ENCODE assay signal across 8 mouse cellular contexts in genomic region chr6:90550161-90550912, GRCm38 (mm10). TPM values are rescaled to one million over a fixed set of nuclear protein-coding genes. Genes with fewer than 3 reads are reported as not detected.
DNase-seq lines count a peak whose midpoint lies in the region; ATAC-seq and TF ChIP-seq lines count a peak whose summit lies in the region.

No protein-coding gene starts in this region.

- H3K9me3 ChIP-seq in forebrain, embryonic 16.5 days (ENCODE audit: control insufficient read depth, low read length): no peaks in the 10 kb centered on the region
- H3K9me3 ChIP-seq in hindbrain, postnatal 0 days (ENCODE audit: low read length): no peaks in the 10 kb centered on the region
- no peaks in the 10 kb centered on the region for H3K9me3 ChIP-seq in midbrain, embryonic 15.5 days

- 5% methylated on average over 25 of the region's 25 CpGs for WGBS in bone marrow, adult 2 months
- 14% methylated on average over 25 of the region's 25 CpGs for WGBS in forebrain, embryonic 16.5 days
- WGBS in hindbrain, postnatal 0 days: 14% methylated on average over 25 of the region's 25 CpGs
- WGBS in liver, adult 2 months: 4% methylated on average over 25 of the region's 25 CpGs
- 14% methylated on average over 25 of the region's 25 CpGs for WGBS in midbrain, embryonic 15.5 days

- H3K27me3 ChIP-seq in forebrain, embryonic 16.5 days (replicated peaks; ENCODE audit: control insufficient read depth, insufficient read depth, low read length): no peaks in the 10 kb centered on the region
- no peaks in the 10 kb centered on the region for H3K27me3 ChIP-seq in hindbrain, postnatal 0 days (ENCODE audit: insufficient read depth, low read length)
- no peaks in the 10 kb centered on the region for H3K27me3 ChIP-seq in liver, adult 2 months (ENCODE audit: control insufficient read depth, insufficient read depth, low read length)
- no peaks in the 10 kb centered on the region for H3K27me3 ChIP-seq in midbrain, embryonic 15.5 days (replicated peaks)

- H3K9ac ChIP-seq in forebrain, embryonic 16.5 days (replicated peaks; ENCODE audit: low read depth, low read length): no peak overlapping the region
- peak overlapping the region; percentile 46; the same call in 1 of the 2 replicates for H3K9ac ChIP-seq in hindbrain, postnatal 0 days (replicated peaks; ENCODE audit: low read length)
- H3K9ac ChIP-seq in liver, adult 2 months (ENCODE audit: low read depth, low read length): peak overlapping the region; percentile 85
- no peak overlapping the region for H3K9ac ChIP-seq in midbrain, embryonic 15.5 days

- H3K4me1 ChIP-seq in bone marrow, adult 2 months (ENCODE audit: control insufficient read depth, insufficient read depth, low read length): no peaks in the 10 kb centered on the region
- no peaks in the 10 kb centered on the region; the same call in 1 of the 2 replicates for H3K4me1 ChIP-seq in forebrain, embryonic 16.5 days (replicated peaks; ENCODE audit: control insufficient read depth, insufficient read depth, low read length)
- H3K4me1 ChIP-seq in hindbrain, postnatal 0 days (ENCODE audit: insufficient read depth, low read length): no peaks in the 10 kb centered on the region
- H3K4me1 ChIP-seq in liver, adult 2 months (ENCODE audit: control insufficient read depth, insufficient read depth, low read length): peaks cover 36% of the 10 kb centered on the region
- no peaks in the 10 kb centered on the region for H3K4me1 ChIP-seq in midbrain, embryonic 15.5 days

- no peak for TF ChIP-seq POLR2A in bone marrow, adult 2 months (IDR thresholded peaks at IDR 0.05; ENCODE audit: borderline replicate concordance, control insufficient read depth, low read depth, low read length)
- peak; percentile 97 for TF ChIP-seq POLR2A in liver, adult 2 months (IDR thresholded peaks at IDR 0.05; ENCODE audit: extremely low read depth, insufficient read depth, low read length)

- no peaks in the 10 kb centered on the region for H3K36me3 ChIP-seq in forebrain, embryonic 16.5 days (ENCODE audit: control insufficient read depth, insufficient read depth)
- H3K36me3 ChIP-seq in hindbrain, postnatal 0 days (ENCODE audit: insufficient read depth, low read length): no peaks in the 10 kb centered on the region
- no peaks in the 10 kb centered on the region for H3K36me3 ChIP-seq in liver, adult 2 months (ENCODE audit: control insufficient read depth, insufficient read depth, low read length)
- no peaks in the 10 kb centered on the region for H3K36me3 ChIP-seq in midbrain, embryonic 15.5 days (replicated peaks)

- DNase-seq in MEL-GATA-1-ER (ENCODE audit: extremely low read depth, low read depth): peak; percentile 66
- peak; percentile 72 for DNase-seq in hindbrain, postnatal 0 days (ENCODE audit: low spot score)
- peak; percentile 98 for DNase-seq in liver, adult 2 months (ENCODE audit: extremely low read depth, low read depth, low spot score)
- DNase-seq in urinary bladder, postnatal 36 days (ENCODE audit: low spot score in 2 of 2): peak; percentile 14 to 59
- no peak for DNase-seq in cerebellum, adult 11-12 months

- ATAC-seq in forebrain, embryonic 16.5 days: peak; percentile 97
- ATAC-seq in hindbrain, postnatal 0 days: peak; percentile 95
- ATAC-seq in midbrain, embryonic 15.5 days (replicated peaks): peak; percentile 92

- peak overlapping the region; percentile 5 for H3K4me3 ChIP-seq in bone marrow, adult 2 months (replicated peaks; ENCODE audit: control insufficient read depth, low read depth, low read length)
- H3K4me3 ChIP-seq in forebrain, embryonic 16.5 days (replicated peaks; ENCODE audit: low read length): peak overlapping the region; percentile 5
- peak overlapping the region; percentile 31 for H3K4me3 ChIP-seq in hindbrain, postnatal 0 days (ENCODE audit: low read length)
- peak overlapping the region; percentile 63 for H3K4me3 ChIP-seq in liver, adult 2 months (ENCODE audit: insufficient read depth, low read depth, low read length)
- peak overlapping the region; percentile 15; the same call in 1 of the 2 replicates for H3K4me3 ChIP-seq in midbrain, embryonic 15.5 days

- H3K79me2 ChIP-seq in liver, adult 2 months (ENCODE audit: control insufficient read depth, insufficient read depth, low read length): peaks cover 16% of the 10 kb centered on the region

- H3K4me2 ChIP-seq in forebrain, embryonic 16.5 days (ENCODE audit: low read length): peak overlapping the region; percentile 15
- peak overlapping the region; percentile 52 for H3K4me2 ChIP-seq in hindbrain, postnatal 0 days (ENCODE audit: low read depth, low read length)
- peak overlapping the region; percentile 32 for H3K4me2 ChIP-seq in midbrain, embryonic 15.5 days

- TF ChIP-seq CTCF in bone marrow, adult 2 months (IDR thresholded peaks at IDR 0.05; ENCODE audit: control insufficient read depth, insufficient read depth, low read length): no peak
- TF ChIP-seq CTCF in hindbrain, postnatal 0 days (IDR thresholded peaks at IDR 0.05; ENCODE audit: low read depth): no peak
- TF ChIP-seq CTCF in liver, adult 2 months (IDR thresholded peaks at IDR 0.05; ENCODE audit: low read depth, low read length): no peak

- no peak overlapping the region for H3K27ac ChIP-seq in bone marrow, adult 2 months (ENCODE audit: control insufficient read depth, insufficient read depth, low read depth, low read length, poor library complexity)
- H3K27ac ChIP-seq in forebrain, embryonic 16.5 days (ENCODE audit: low read length): no peak overlapping the region
- peak overlapping the region; percentile 48; the same call in 1 of the 2 replicates for H3K27ac ChIP-seq in hindbrain, postnatal 0 days
- peak overlapping the region; percentile 97 for H3K27ac ChIP-seq in liver, adult 2 months (replicated peaks; ENCODE audit: insufficient read depth, low read depth, low read length)
- 0 out of 2 replicates have a peak overlapping the region, but pooled peaks have one; percentile 8 for H3K27ac ChIP-seq in midbrain, embryonic 15.5 days

RNA-seq across cellular contexts. Expression of gene Slc41a3, which starts 54.2 kb away (rescaled TPM):
- 4.8 and 6.3 TPM in 2 replicates for polyA plus RNA-seq in bone marrow, adult 2 months (2011; ENCODE audit: insufficient read depth, insufficient read length, low replicate concordance, missing spikeins)
- polyA plus RNA-seq in forebrain, embryonic 16.5 days (2015; fragmentation: Nextera tagmentation; extraction: Ambion mirVana): 2.4 and 3.3 TPM in 2 replicates
- 17.4 and 18.0 TPM in 2 replicates for total RNA-seq in hindbrain, postnatal 0 days (2014; rRNA removed)
- polyA plus RNA-seq in hindbrain, postnatal 0 days (2015; fragmentation: Nextera tagmentation; extraction: Ambion mirVana): 17.1 and 17.6 TPM in 2 replicates
- total RNA-seq in liver, adult 2 months (2014; rRNA removed): 1.1 and 1.5 TPM in 2 replicates
- polyA plus RNA-seq in liver, adult 2 months (2012; rRNA removed): 1.0 and 1.5 TPM in 2 replicates
- polyA plus RNA-seq in midbrain, embryonic 15.5 days (2015; fragmentation: Nextera tagmentation; extraction: Ambion mirVana): 5.8 and 6.3 TPM in 2 replicates

Comparison
In these comparisons a context has a peak if more than half of its experiments do, and no peak if none do; other contexts are left out.
1. H3K27ac ChIP-seq: peak in hindbrain, postnatal 0 days (single experiment), liver, adult 2 months (single experiment) and midbrain, embryonic 15.5 days (single experiment); none in bone marrow, adult 2 months (single experiment) and forebrain, embryonic 16.5 days (single experiment).
2. H3K4me3 ChIP-seq: peak in every context shown above with its lines; median percentile 63 in liver, adult 2 months; 31 in hindbrain, postnatal 0 days; 15 in midbrain, embryonic 15.5 days; 5 in bone marrow, adult 2 months; 5 in forebrain, embryonic 16.5 days.
3. H3K9ac ChIP-seq: peak in hindbrain, postnatal 0 days (single experiment) and liver, adult 2 months (single experiment); none in forebrain, embryonic 16.5 days (single experiment) and midbrain, embryonic 15.5 days (single experiment).
4. Peak in every context shown above with its lines, with median percentiles within 50 percentile points of each other: ATAC-seq and H3K4me2 ChIP-seq.